Mouse (Mus musculus) forebrain, embryonic 15.5 days (tissue): ENCODE data around the gene Olfr10. TPM values are rescaled to one million over a fixed set of nuclear protein-coding genes. Genes with fewer than 3 reads are reported as not detected.

Experiments
- ATAC-seq: fragments of 200-750 bp; cut with Nextera tagmentation; replicated peaks from 2 replicates; pipeline ENCODE4 v1.8.0; 2017; ENCODE audit warnings: mild to moderate bottlenecking, moderate TSS enrichment, moderate library complexity
- H3K27ac ChIP-seq: fragments of 300-500 bp; sonication (generic); replicated peaks from 2 replicates; pipeline ENCODE4 v1.5.1; 2015; ENCODE audit warnings: mild to moderate bottlenecking, inconsistent platforms
- H3K27me3 ChIP-seq: fragments of 300-500 bp; sonication (generic); 2 replicates; pipeline ENCODE4 v1.6.1; 2015; ENCODE audit warnings: inconsistent platforms
- H3K36me3 ChIP-seq: fragments of 300-500 bp; sonication (generic); 2 replicates; pipeline ENCODE4 v1.6.1; 2015; ENCODE audit warnings: mild to moderate bottlenecking, inconsistent platforms
- H3K4me1 ChIP-seq: fragments of 300-500 bp; sonication (generic); 2 replicates; pipeline ENCODE4 v1.6.1; 2015; ENCODE audit warnings: inconsistent platforms
- H3K4me2 ChIP-seq: fragments of 300-500 bp; sonication (generic); replicated peaks from 2 replicates; pipeline ENCODE4 v1.6.1; 2015; ENCODE audit warnings: mild to moderate bottlenecking, inconsistent platforms
- H3K4me3 ChIP-seq: fragments of 300-500 bp; sonication (generic); 2 replicates; pipeline ENCODE4 v1.5.1; 2015; ENCODE audit warnings: mild to moderate bottlenecking, inconsistent platforms
- H3K9ac ChIP-seq: fragments of 300-500 bp; sonication (generic); replicated peaks from 2 replicates; pipeline ENCODE4 v1.6.1; 2015; ENCODE audit warnings: mild to moderate bottlenecking, inconsistent platforms
- H3K9me3 ChIP-seq: fragments of 300-500 bp; sonication (generic); 2 replicates; pipeline ENCODE4 v1.6.1; 2016; ENCODE audit warnings: inconsistent platforms
- WGBS: fragments of 180-500 bp; shearing (Covaris S2); methylation state at CpG from one replicate; pipeline ENCODE4 v1.1.7; 2015; ENCODE audit warnings: mixed read lengths; 5-methylcytosine and 5-hydroxymethylcytosine counted together
- polyA plus RNA-seq: library from polyadenylated mRNA; unstranded; fragments of >200 nt; fragmentation: Nextera tagmentation; extraction: Ambion mirVana; gene quantifications from 2 replicates; pipeline ENCODE4 v1.2.1, GENCODE M21; 2015

Gene Olfr10
- polyA plus RNA-seq, 1 experiment from 2014 or later = not detected

DNA sequence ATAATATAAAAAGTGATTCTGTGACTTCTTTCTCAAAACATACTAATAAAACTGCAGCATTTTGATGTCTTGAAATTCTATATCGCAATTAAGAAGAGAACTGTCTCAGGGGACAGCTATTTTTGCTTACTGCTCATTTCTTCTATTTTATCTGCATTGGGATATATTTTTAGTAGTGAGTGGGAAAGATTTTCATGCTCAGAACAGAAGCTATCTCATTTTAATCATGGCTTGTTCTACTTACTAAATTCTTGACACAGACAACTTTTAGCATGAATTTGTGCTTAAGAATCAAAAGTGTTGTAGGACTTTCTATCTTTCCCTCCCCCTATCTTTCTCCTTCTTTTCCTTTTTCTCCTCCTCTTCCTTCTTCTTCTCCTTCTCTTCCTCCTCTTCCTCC, 25.1 kb downstream of the Olfr10 start:
- Histone ChIP-seq H3K4me2 (no peak overlapping the region), H3K9ac (no peak overlapping the region), H3K9me3 (no peaks in the 10 kb centered on the region), H3K4me1 (no peaks in the 10 kb centered on the region), H3K4me3 (no peak overlapping the region), H3K27ac (no peak overlapping the region), H3K36me3 (no peaks in the 10 kb centered on the region), H3K27me3 (no peaks in the 10 kb centered on the region)
- WGBS = 75% methylated on average over 1 of the region's 1 CpGs
- no peak for ATAC-seq

- no peak within 1 kb of the TSS for H3K4me3 ChIP-seq
- H3K4me2 ChIP-seq = no peak within 1 kb of the TSS
- H3K9me3 ChIP-seq = no peaks in the 10 kb centered on the region
- 90% methylated on average over 1 of the region's 1 CpGs for WGBS
- no peak within 1 kb of the TSS for H3K27ac ChIP-seq
- H3K27me3 ChIP-seq = no peaks in the 10 kb centered on the region
- H3K4me1 ChIP-seq = no peaks in the 10 kb centered on the region
- no peak within 1 kb of the TSS for H3K9ac ChIP-seq
- ATAC-seq = no peak
- no peaks in the 10 kb centered on the region for H3K36me3 ChIP-seq
These were observed 30.3 kb downstream of the Olfr10 start, which contains the start of gene Olfr1390 for GRCm38 (mm10) chr11:49334888-49335287. Olfr1390 (plus strand) TSS chr11:49335188.

GRCm38 (mm10) chr11:49337150-49337832, 32.8 kb downstream of the Olfr10 start:
- 69% methylated on average over 4 of the region's 4 CpGs for WGBS

More at GRCm38 (mm10) chr11:49337150-49337832, 32.8 kb downstream of the Olfr10 start:
- Histone ChIP-seq H3K27me3 (no peaks in the 10 kb centered on the region), H3K4me2 (no peak overlapping the region), H3K4me3 (no peak overlapping the region), H3K9ac (no peak overlapping the region), H3K9me3 (no peaks in the 10 kb centered on the region), H3K4me1 (no peaks in the 10 kb centered on the region), H3K36me3 (no peaks in the 10 kb centered on the region), H3K27ac (no peak overlapping the region)
- ATAC-seq = no peak

Other genes with a start within 250 kb of the Olfr10 start
- not detected in 2 replicates for gene Tgtp2, start 240.5 kb upstream of the Olfr10 start, polyA plus RNA-seq
- 0.38 and 0.54 TPM in 2 replicates for gene Ifi47, start 228.2 kb upstream of the Olfr10 start, polyA plus RNA-seq
- not detected in 2 replicates for gene Olfr1396, start 189.9 kb upstream of the Olfr10 start, polyA plus RNA-seq
- gene Olfr1395, start 162.5 kb upstream of the Olfr10 start, polyA plus RNA-seq = not detected in 2 replicates
- gene Olfr1394, start 150.4 kb upstream of the Olfr10 start, polyA plus RNA-seq = not detected in 2 replicates
- 0.09 TPM in 1 of 2 replicates, not detected in the other for gene Btnl9, start 117.6 kb upstream of the Olfr10 start, polyA plus RNA-seq
- gene Zfp62, start 101.4 kb upstream of the Olfr10 start, polyA plus RNA-seq = 54.7 and 55.1 TPM in 2 replicates
- 30.2 and 30.3 TPM in 2 replicates for gene Mgat1, start 60.5 kb upstream of the Olfr10 start, polyA plus RNA-seq
- gene Olfr1393, start 26.4 kb upstream of the Olfr10 start, polyA plus RNA-seq = not detected in 2 replicates
- gene Olfr1392, start 19.5 kb upstream of the Olfr10 start, polyA plus RNA-seq = not detected in 2 replicates
- gene Olfr1391, start 18.0 kb downstream of the Olfr10 start, polyA plus RNA-seq = not detected in 2 replicates
- not detected in 2 replicates for gene Olfr1390, start 30.4 kb downstream of the Olfr10 start, polyA plus RNA-seq
- not detected in 2 replicates for gene Olfr1389, start 118.3 kb downstream of the Olfr10 start, polyA plus RNA-seq
- 0.05 and 0.13 TPM in 2 replicates for gene Olfr1388, start 131.9 kb downstream of the Olfr10 start, polyA plus RNA-seq
- not detected in 2 replicates for gene Olfr1387, start 150.6 kb downstream of the Olfr10 start, polyA plus RNA-seq
- not detected in 2 replicates for gene Olfr1386, start 160.3 kb downstream of the Olfr10 start, polyA plus RNA-seq
- not detected in 2 replicates for gene Olfr1385, start 184.3 kb downstream of the Olfr10 start, polyA plus RNA-seq
- not detected in 2 replicates for gene Olfr1384, start 202.0 kb downstream of the Olfr10 start, polyA plus RNA-seq
- not detected in 2 replicates for gene Olfr1383, start 214.9 kb downstream of the Olfr10 start, polyA plus RNA-seq
- not detected in 2 replicates for gene Olfr1382, start 223.5 kb downstream of the Olfr10 start, polyA plus RNA-seq
- not detected in 2 replicates for gene Olfr1381, start 238.7 kb downstream of the Olfr10 start, polyA plus RNA-seq